Mouse (Mus musculus) neural tube, embryonic 14.5 days (tissue): ENCODE data around the gene Guk1. TPM values are rescaled to one million over a fixed set of nuclear protein-coding genes. Genes with fewer than 3 reads are reported as not detected.

Experiments
- ATAC-seq: fragments of 200-750 bp; cut with Nextera tagmentation; 2 replicates; pipeline ENCODE4 v1.8.0; 2017; ENCODE audit warnings: low read depth, mild to moderate bottlenecking, moderate TSS enrichment, moderate library complexity
- H3K27ac ChIP-seq: fragments of 300-500 bp; sonication (generic); 2 replicates; pipeline ENCODE4 v1.5.1; 2014; ENCODE audit warnings: low read depth, mild to moderate bottlenecking, control low read depth, low read length, moderate library complexity, mixed read lengths
- H3K27me3 ChIP-seq: fragments of 300-500 bp; sonication (generic); 2 replicates; pipeline ENCODE4 v1.6.1; 2014; ENCODE audit warnings: low read length; ENCODE audit not compliant: control insufficient read depth, insufficient read depth
- H3K36me3 ChIP-seq: fragments of 300-500 bp; sonication (generic); 2 replicates; pipeline ENCODE4 v1.6.1; 2014; ENCODE audit warnings: low read length, mixed read lengths; ENCODE audit not compliant: control insufficient read depth, insufficient read depth
- H3K4me1 ChIP-seq: fragments of 300-500 bp; sonication (generic); 2 replicates; pipeline ENCODE4 v1.6.1; 2014; ENCODE audit warnings: low read length; ENCODE audit not compliant: control insufficient read depth, insufficient read depth
- H3K4me2 ChIP-seq: fragments of 300-500 bp; sonication (generic); 2 replicates; pipeline ENCODE4 v1.6.1; 2014; ENCODE audit warnings: mild to moderate bottlenecking, low read depth, low read length, control low read depth
- H3K4me3 ChIP-seq: fragments of 300-500 bp; sonication (generic); 2 replicates; pipeline ENCODE4 v1.5.1; 2014; ENCODE audit warnings: low read depth, low read length, control low read depth, mixed read lengths
- H3K9ac ChIP-seq: fragments of 300-500 bp; sonication (generic); replicated peaks from 2 replicates; pipeline ENCODE4 v1.6.1; 2014; ENCODE audit warnings: low read depth, mild to moderate bottlenecking, control low read depth, low read length, mixed read lengths
- H3K9me3 ChIP-seq: fragments of 300-500 bp; sonication (generic); 2 replicates; pipeline ENCODE4 v1.6.1; 2016; ENCODE audit warnings: low read length; ENCODE audit not compliant: control insufficient read depth
- WGBS: fragments of 180-500 bp; shearing (Covaris S2); extraction: QIAGEN DNeasy Blood & Tissue Kit; methylation state at CpG from one replicate; pipeline ENCODE4 v1.1.7; 2014; 5-methylcytosine and 5-hydroxymethylcytosine counted together
- polyA plus RNA-seq: library from polyadenylated mRNA; unstranded; fragments of >200 nt; fragmentation: Nextera tagmentation; extraction: Ambion mirVana; gene quantifications from 2 replicates; pipeline ENCODE4 v1.2.1, GENCODE M21; 2014

The Guk1 gene
- polyA plus RNA-seq, 1 experiment from 2014 or later, result 266 TPM

GRCm38 (mm10) chr11:59202081-59202995 is 10.3 kb upstream of the Guk1 start, which contains the start of gene Mrpl55:
Gene Mrpl55, plus strand, starts transcription at chr11:59202486.
- peak; percentile 91 for ATAC-seq
- Histone ChIP-seq H3K4me3 (peak within 1 kb of the TSS; percentile 84), H3K27ac (no peak within 1 kb of the TSS), H3K9ac (peak within 1 kb of the TSS; percentile 78), H3K4me1 (peaks cover 13% of the 10 kb centered on the region), H3K9me3 (no peaks in the 10 kb centered on the region), H3K27me3 (no peaks in the 10 kb centered on the region), H3K36me3 (peaks cover 10% of the 10 kb centered on the region), H3K4me2 (peak within 1 kb of the TSS; percentile 91)
- 1% methylated on average over 63 of the region's 63 CpGs for WGBS

- Histone ChIP-seq H3K4me2 (peak overlapping the region; percentile 91), H3K9ac (peak overlapping the region; percentile 78; the same call in 1 of the 2 replicates), H3K4me1 (peaks cover 13% of the 10 kb centered on the region), H3K27me3 (no peaks in the 10 kb centered on the region), H3K36me3 (peaks cover 7% of the 10 kb centered on the region), H3K4me3 (peak overlapping the region; percentile 84), H3K9me3 (no peaks in the 10 kb centered on the region), H3K27ac (no peak overlapping the region)
- no peak for ATAC-seq
- WGBS, result 32% methylated on average over 16 of the region's 16 CpGs
Measured at GRCm38 (mm10) chr11:59201216-59202002, 9.4 kb upstream of the Guk1 start.

- ATAC-seq, result no peak
- H3K4me2 ChIP-seq, result no peak overlapping the region
- no peak overlapping the region for H3K27ac ChIP-seq
- H3K4me1 ChIP-seq, result peaks cover 3% of the 10 kb centered on the region; the same call in 1 of the 2 replicates
- no peaks in the 10 kb centered on the region for H3K9me3 ChIP-seq
- H3K9ac ChIP-seq, result no peak overlapping the region
- no peaks in the 10 kb centered on the region for H3K36me3 ChIP-seq
- H3K27me3 ChIP-seq, result no peaks in the 10 kb centered on the region
- no peak overlapping the region for H3K4me3 ChIP-seq
Measured at GRCm38 (mm10) chr11:59196230-59196629, 4.2 kb upstream of the Guk1 start.

GRCm38 (mm10) chr11:59191231-59192058 is 567 bp downstream of the Guk1 start:
- Histone ChIP-seq H3K27me3 (no peaks in the 10 kb centered on the region), H3K9ac (peak overlapping the region; percentile 52), H3K4me2 (peak overlapping the region; percentile 45), H3K4me1 (peaks cover 7% of the 10 kb centered on the region), H3K36me3 (no peaks in the 10 kb centered on the region), H3K27ac (peak overlapping the region; percentile 80), H3K9me3 (no peaks in the 10 kb centered on the region), H3K4me3 (peak overlapping the region; percentile 46)
- 0% methylated on average over 46 of the region's 59 CpGs for WGBS
- ATAC-seq, result peak; percentile 94

- WGBS, result 70% methylated on average over 6 of the region's 6 CpGs
- Histone ChIP-seq H3K4me3 (no peak overlapping the region), H3K4me1 (peaks cover 7% of the 10 kb centered on the region), H3K9me3 (no peaks in the 10 kb centered on the region), H3K27ac (no peak overlapping the region), H3K36me3 (peaks cover 17% of the 10 kb centered on the region; the same call in 1 of the 2 replicates), H3K4me2 (no peak overlapping the region), H3K9ac (no peak overlapping the region), H3K27me3 (no peaks in the 10 kb centered on the region)
- no peak for ATAC-seq
Measured at GRCm38 (mm10) chr11:59187706-59188105, 4.3 kb downstream of the Guk1 start.

- ATAC-seq, result no peak
- no peaks in the 10 kb centered on the region for H3K9me3 ChIP-seq
- no peak overlapping the region for H3K4me3 ChIP-seq
- WGBS, result 88% methylated on average over 5 of the region's 5 CpGs
- no peak overlapping the region for H3K4me2 ChIP-seq
- H3K9ac ChIP-seq, result no peak overlapping the region
- peaks cover 7% of the 10 kb centered on the region for H3K4me1 ChIP-seq
- H3K36me3 ChIP-seq, result peaks cover 23% of the 10 kb centered on the region
- H3K27me3 ChIP-seq, result no peaks in the 10 kb centered on the region
- no peak overlapping the region for H3K27ac ChIP-seq
Measured at GRCm38 (mm10) chr11:59185490-59185889, 6.5 kb downstream of the Guk1 start.

- Histone ChIP-seq H3K27me3 (peaks cover under 1% of the 10 kb centered on the region; the same call in 1 of the 2 replicates), H3K4me2 (no peak overlapping the region), H3K9ac (no peak overlapping the region), H3K4me3 (no peak overlapping the region), H3K9me3 (no peaks in the 10 kb centered on the region), H3K36me3 (peaks cover 23% of the 10 kb centered on the region), H3K27ac (no peak overlapping the region), H3K4me1 (no peaks in the 10 kb centered on the region; the same call in 1 of the 2 replicates)
- 49% methylated on average over 3 of the region's 3 CpGs for WGBS
- no peak for ATAC-seq
Measured at GRCm38 (mm10) chr11:59183821-59184220, 8.2 kb downstream of the Guk1 start.

DNA sequence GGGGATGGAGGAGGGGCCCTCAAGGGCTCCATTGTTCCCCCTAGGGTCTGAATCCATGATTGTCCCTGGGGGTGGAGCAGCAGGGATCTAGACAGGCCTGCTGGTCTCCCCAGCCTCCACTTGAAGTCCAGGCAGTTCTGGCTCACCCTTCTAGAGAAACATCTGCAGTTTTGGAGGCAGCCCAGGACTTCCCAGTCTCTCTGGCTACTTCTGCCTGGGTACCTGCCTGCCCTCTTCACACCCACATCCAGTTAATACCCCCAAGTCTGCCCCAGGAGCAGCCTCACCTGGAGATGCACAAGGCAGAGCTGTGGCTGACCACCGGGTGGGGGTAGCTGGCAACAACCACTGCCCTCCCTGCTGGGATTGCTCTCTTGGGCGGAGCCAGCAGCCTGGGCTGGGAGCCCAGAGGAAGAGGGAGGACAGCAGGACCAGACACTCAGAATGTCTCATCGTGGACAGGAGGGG is 9.1 kb downstream of the Guk1 start, which contains the start of gene Gjc2:
TSS of gene Gjc2 (minus strand) at position 350 of the 468 bp plus-strand sequence.
- Histone ChIP-seq H3K4me3 (no peak within 1 kb of the TSS), H3K27me3 (peaks cover 10% of the 10 kb centered on the region), H3K4me2 (no peak within 1 kb of the TSS), H3K9me3 (no peaks in the 10 kb centered on the region), H3K27ac (no peak within 1 kb of the TSS), H3K9ac (no peak within 1 kb of the TSS), H3K4me1 (no peaks in the 10 kb centered on the region), H3K36me3 (peaks cover 23% of the 10 kb centered on the region)
- WGBS, result 48% methylated on average over 3 of the region's 3 CpGs
- ATAC-seq, result no peak
